Mouse (Mus musculus): ENCODE measurements around the gene Vwce. TPM values are rescaled to one million over a fixed set of nuclear protein-coding genes. Genes with fewer than 3 reads are reported as not detected.

Gene Vwce
- polyA plus RNA-seq (2014; fragmentation: Illumina TruSeq; extraction: RNeasy Lipid Tissue Mini Kit (QIAGEN cat#74804); ENCODE audit: low read depth, low replicate concordance): 0.17 TPM

DNA sequence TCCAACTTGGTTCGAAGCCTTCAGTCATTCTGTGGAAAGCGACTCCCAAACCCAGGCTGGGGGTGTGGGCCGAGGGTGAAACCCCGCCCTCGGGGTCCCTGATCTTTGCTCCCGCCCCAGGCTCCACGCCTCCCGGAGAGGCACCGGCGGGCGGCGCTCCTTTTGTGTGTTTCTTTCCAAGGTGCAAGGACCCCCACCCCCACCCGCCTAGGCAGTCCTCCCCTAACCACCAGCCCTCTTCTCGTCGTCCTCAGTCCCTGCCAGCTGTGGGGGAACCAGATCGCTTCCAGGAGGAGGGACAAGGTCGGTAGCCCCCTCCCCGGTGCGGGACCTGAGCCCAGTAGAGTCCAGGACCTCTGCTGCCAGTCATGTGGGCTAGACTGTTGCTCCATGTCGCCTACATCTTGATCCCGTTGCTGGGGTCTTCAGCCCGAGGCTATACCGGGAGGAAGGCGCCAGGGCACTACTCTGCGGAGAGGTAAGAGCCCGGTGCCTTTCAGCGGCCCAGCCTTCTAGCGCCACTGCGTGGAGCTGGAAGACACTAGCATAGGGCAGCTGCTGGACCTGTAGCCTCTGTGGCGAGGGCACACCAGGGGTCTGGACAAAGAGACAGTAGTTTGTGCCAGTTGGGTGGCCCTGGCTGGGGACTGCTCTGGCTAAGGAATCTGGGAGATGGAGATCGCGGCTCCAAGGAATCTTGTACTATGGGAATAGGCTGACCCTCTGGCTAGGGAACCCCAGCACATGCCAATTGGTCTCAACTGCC lies at the start of gene Vwce:
TSS of gene Vwce (plus strand) at position 108 of the 766 bp plus-strand sequence.

DNA sequence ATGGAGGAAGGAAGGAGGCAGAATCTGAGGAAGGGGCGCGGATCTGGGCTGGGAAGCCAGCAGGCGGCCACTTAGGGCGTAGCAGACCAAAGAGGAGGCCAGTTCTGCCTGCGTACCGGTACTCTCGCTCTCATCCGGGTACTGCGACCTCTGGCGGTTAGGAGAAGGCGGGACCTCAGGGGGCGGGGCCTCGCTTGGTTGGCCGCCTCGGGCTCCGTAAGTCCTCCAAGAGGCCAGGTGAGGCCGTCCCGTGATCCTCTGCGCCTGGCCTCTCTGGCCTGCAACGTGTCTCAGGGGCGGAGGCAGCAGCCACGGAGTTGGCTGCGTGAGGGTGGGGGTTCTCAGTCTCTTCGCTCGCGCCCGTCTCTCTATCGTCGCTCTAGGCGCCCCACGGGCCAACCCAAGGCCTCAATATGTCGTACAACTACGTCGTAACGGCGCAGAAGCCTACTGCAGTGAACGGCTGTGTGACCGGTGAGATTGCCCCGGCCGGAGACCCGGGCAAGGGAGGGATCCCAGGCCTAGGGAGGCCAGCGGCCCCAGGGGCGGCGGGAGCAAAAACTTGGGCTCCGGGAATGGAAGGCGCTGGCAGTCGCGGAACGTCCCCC lies 28.6 kb upstream of the Vwce start, which contains the start of the genes Ddb1 and Tkfc:
TSS of gene Ddb1 (plus strand) at position 35 of the 608 bp plus-strand sequence.
TSS of gene Tkfc (minus strand) at position 362 of the 608 bp plus-strand sequence.

DNA sequence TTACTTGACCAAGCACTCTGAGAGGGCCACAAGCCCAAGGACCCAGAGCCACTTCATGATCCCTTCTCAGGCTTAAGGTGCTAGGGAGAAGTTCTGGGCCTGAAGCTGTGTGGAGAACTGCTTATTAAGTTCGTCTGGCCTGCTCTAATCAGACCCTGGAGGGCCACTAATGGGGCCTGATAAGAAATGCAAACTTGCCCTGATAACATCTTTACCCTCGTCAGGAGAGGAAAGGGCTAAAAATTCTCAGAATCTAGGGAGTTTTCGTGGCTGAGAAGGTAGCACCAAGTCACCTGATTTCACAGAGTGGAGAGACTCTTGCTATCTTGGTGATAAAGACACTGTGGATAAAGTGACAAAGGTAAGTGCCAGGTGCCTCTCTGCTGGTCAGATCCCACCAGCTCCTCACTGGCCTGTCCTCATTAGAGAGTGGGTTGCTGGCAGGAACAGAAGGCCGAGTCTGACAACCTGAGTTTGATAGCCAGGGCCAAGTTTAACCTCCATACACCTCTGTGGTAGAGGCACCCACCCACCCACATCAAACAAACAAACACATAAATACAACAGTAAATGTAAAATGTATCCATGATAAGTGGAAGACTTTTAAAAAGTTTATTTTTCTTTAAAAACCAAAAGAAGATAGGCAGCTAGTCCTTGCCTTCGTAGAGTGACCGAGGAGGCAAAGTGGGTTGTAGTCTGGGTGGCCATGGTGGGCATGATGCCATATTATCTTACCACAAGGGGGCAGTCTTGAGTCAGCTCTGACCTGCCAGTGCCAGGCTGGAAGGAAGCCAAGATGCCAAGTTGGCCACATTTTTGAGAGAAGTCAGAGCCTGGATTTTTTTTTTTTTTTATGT lies 44.1 kb downstream of the Vwce start, which contains the start of gene Pga5:
TSS of gene Pga5 (minus strand) at position 157 of the 857 bp plus-strand sequence.

DNA sequence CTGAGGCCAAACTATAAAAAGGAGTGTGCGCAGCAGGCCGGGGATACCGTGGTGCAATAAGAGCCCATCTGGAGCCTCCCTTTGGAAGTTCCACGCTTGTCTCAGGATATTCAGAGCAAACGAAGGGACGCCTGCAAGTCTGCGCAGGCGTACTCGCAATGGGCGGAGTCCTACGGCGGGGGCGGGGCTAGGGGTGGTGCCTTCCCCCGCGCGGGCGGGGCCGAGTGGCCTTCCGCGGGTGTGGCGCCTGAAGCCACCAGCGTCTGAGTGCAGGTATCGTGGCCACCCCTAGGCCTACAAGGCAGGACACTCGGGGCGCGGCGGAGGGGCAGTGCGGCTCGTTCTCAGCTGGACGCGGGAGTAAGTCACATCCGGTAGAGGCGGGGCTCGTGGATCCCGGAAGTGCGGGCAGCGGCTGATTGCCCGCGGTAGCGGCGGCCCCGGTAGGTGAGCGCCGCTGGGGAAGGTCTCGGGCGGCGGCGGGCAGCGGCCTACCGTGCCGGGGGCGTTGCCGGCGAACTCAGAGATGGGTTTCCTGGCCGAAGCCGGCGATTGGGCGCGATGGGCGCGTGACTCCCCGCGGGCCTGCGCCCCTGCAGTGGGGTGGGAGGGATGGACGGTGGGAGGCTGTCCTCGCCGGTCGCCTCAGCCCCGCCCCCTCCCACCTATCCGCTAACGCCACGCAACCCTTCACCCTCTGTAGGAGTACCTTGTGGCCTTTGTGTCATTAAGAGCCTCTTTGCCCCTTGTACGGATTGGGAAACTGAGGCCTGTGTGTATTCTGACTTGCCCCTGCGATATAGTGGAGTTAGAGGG lies 54.7 kb downstream of the Vwce start, which contains the start of gene Vps37c:
TSS of gene Vps37c (plus strand) at position 199 of the 816 bp plus-strand sequence.

Other genes starting within 250 kb of the Vwce start
- 3.8 TPM for gene Syt7, start 245.1 kb upstream of the Vwce start, polyA plus RNA-seq (2014; fragmentation: Illumina TruSeq; extraction: RNeasy Lipid Tissue Mini Kit (QIAGEN cat#74804); ENCODE audit: low read depth, low replicate concordance)
- 1.8 TPM for gene Lrrc10b, start 176.7 kb upstream of the Vwce start, polyA plus RNA-seq (2014; fragmentation: Illumina TruSeq; extraction: RNeasy Lipid Tissue Mini Kit (QIAGEN cat#74804); ENCODE audit: low read depth, low replicate concordance)
- 26.0 TPM for gene Ppp1r32, start 151.3 kb upstream of the Vwce start, polyA plus RNA-seq (2014; fragmentation: Illumina TruSeq; extraction: RNeasy Lipid Tissue Mini Kit (QIAGEN cat#74804); ENCODE audit: low read depth, low replicate concordance)
- 42.4 TPM for gene Cpsf7, start 108.9 kb upstream of the Vwce start, polyA plus RNA-seq (2014; fragmentation: Illumina TruSeq; extraction: RNeasy Lipid Tissue Mini Kit (QIAGEN cat#74804); ENCODE audit: low read depth, low replicate concordance)
- 31.7 TPM for gene Sdhaf2, start 108.1 kb upstream of the Vwce start, polyA plus RNA-seq (2014; fragmentation: Illumina TruSeq; extraction: RNeasy Lipid Tissue Mini Kit (QIAGEN cat#74804); ENCODE audit: low read depth, low replicate concordance)
- 8.5 TPM for gene Tmem216, start 78.0 kb upstream of the Vwce start, polyA plus RNA-seq (2014; fragmentation: Illumina TruSeq; extraction: RNeasy Lipid Tissue Mini Kit (QIAGEN cat#74804); ENCODE audit: low read depth, low replicate concordance)
- 3.3 TPM for gene Cyb561a3, start 57.0 kb upstream of the Vwce start, polyA plus RNA-seq (2014; fragmentation: Illumina TruSeq; extraction: RNeasy Lipid Tissue Mini Kit (QIAGEN cat#74804); ENCODE audit: low read depth, low replicate concordance)
- gene Tmem138, start 56.9 kb upstream of the Vwce start, polyA plus RNA-seq (2014; fragmentation: Illumina TruSeq; extraction: RNeasy Lipid Tissue Mini Kit (QIAGEN cat#74804); ENCODE audit: low read depth, low replicate concordance): 16.5 TPM
- gene Ddb1, start 28.9 kb upstream of the Vwce start, polyA plus RNA-seq (2014; fragmentation: Illumina TruSeq; extraction: RNeasy Lipid Tissue Mini Kit (QIAGEN cat#74804); ENCODE audit: low read depth, low replicate concordance): 101 TPM
- 31.6 TPM for gene Tkfc, start 28.6 kb upstream of the Vwce start, polyA plus RNA-seq (2014; fragmentation: Illumina TruSeq; extraction: RNeasy Lipid Tissue Mini Kit (QIAGEN cat#74804); ENCODE audit: low read depth, low replicate concordance)
- gene Pga5, start 43.9 kb downstream of the Vwce start, polyA plus RNA-seq (2014; fragmentation: Illumina TruSeq; extraction: RNeasy Lipid Tissue Mini Kit (QIAGEN cat#74804); ENCODE audit: low read depth, low replicate concordance): not detected
- gene Vps37c, start 54.5 kb downstream of the Vwce start, polyA plus RNA-seq (2014; fragmentation: Illumina TruSeq; extraction: RNeasy Lipid Tissue Mini Kit (QIAGEN cat#74804); ENCODE audit: low read depth, low replicate concordance): 3.4 TPM
- gene Cd5, start 104.8 kb downstream of the Vwce start, polyA plus RNA-seq (2014; fragmentation: Illumina TruSeq; extraction: RNeasy Lipid Tissue Mini Kit (QIAGEN cat#74804); ENCODE audit: low read depth, low replicate concordance): not detected
- gene Cd6, start 195.8 kb downstream of the Vwce start, polyA plus RNA-seq (2014; fragmentation: Illumina TruSeq; extraction: RNeasy Lipid Tissue Mini Kit (QIAGEN cat#74804); ENCODE audit: low read depth, low replicate concordance): not detected
- 0.32 TPM for gene Slc15a3, start 205.5 kb downstream of the Vwce start, polyA plus RNA-seq (2014; fragmentation: Illumina TruSeq; extraction: RNeasy Lipid Tissue Mini Kit (QIAGEN cat#74804); ENCODE audit: low read depth, low replicate concordance)
- gene Tmem132a, start 235.7 kb downstream of the Vwce start, polyA plus RNA-seq (2014; fragmentation: Illumina TruSeq; extraction: RNeasy Lipid Tissue Mini Kit (QIAGEN cat#74804); ENCODE audit: low read depth, low replicate concordance): not detected
- gene Tmem109, start 247.8 kb downstream of the Vwce start, polyA plus RNA-seq (2014; fragmentation: Illumina TruSeq; extraction: RNeasy Lipid Tissue Mini Kit (QIAGEN cat#74804); ENCODE audit: low read depth, low replicate concordance): 10.3 TPM